Mouse (Mus musculus) hindbrain, embryonic 10.5 days (tissue): Measurements from ENCODE around the gene Lmbrd1. TPM values are rescaled to one million over a fixed set of nuclear protein-coding genes. Genes with fewer than 3 reads are reported as not detected.
"Not testable (repeated sequence)": the region's sequence is repeated elsewhere in the genome, so short reads cannot be mapped to it uniquely, and the experiment has no call there.

Experiments
- DNase-seq: peaks from one replicate; pipeline ENCODE4 v3.0.0-alpha.2; 2017; ENCODE audit warnings: low spot score
- H3K27ac ChIP-seq: fragments of 300-500 bp; sonication (generic); 2 replicates; pipeline ENCODE4 v1.5.1; 2016; ENCODE audit warnings: mild to moderate bottlenecking, moderate library complexity
- H3K27me3 ChIP-seq: fragments of 300-500 bp; sonication (generic); 2 replicates; pipeline ENCODE4 v1.6.1; 2016; ENCODE audit warnings: mild to moderate bottlenecking; ENCODE audit not compliant: poor library complexity, insufficient read depth, severe bottlenecking
- H3K36me3 ChIP-seq: fragments of 300-500 bp; sonication (generic); 2 replicates; pipeline ENCODE4 v1.6.1; 2016; ENCODE audit warnings: mild to moderate bottlenecking, moderate library complexity
- H3K4me1 ChIP-seq: fragments of 300-500 bp; sonication (generic); replicated peaks from 2 replicates; pipeline ENCODE4 v1.6.1; 2016; ENCODE audit warnings: mild to moderate bottlenecking
- H3K4me3 ChIP-seq: fragments of 300-500 bp; sonication (generic); 2 replicates; pipeline ENCODE4 v1.5.1; 2016; ENCODE audit warnings: mild to moderate bottlenecking, moderate library complexity
- H3K9me3 ChIP-seq: fragments of 300-500 bp; sonication (generic); 2 replicates; pipeline ENCODE4 v1.6.1; 2016; ENCODE audit warnings: mild to moderate bottlenecking, moderate library complexity
- WGBS: fragments of 180-500 bp; shearing (Covaris S2); methylation state at CpG from one replicate; pipeline ENCODE4 v1.1.7; 2016; 5-methylcytosine and 5-hydroxymethylcytosine counted together
- polyA plus RNA-seq: library from polyadenylated mRNA; unstranded; fragments of >200 nt; fragmentation: Nextera tagmentation; extraction: Ambion mirVana; gene quantifications from 2 replicates; pipeline ENCODE4 v1.2.1, GENCODE M21; 2016

Lmbrd1 gene
- polyA plus RNA-seq, 1 experiment from 2014 or later, result 26.9 TPM

DNA sequence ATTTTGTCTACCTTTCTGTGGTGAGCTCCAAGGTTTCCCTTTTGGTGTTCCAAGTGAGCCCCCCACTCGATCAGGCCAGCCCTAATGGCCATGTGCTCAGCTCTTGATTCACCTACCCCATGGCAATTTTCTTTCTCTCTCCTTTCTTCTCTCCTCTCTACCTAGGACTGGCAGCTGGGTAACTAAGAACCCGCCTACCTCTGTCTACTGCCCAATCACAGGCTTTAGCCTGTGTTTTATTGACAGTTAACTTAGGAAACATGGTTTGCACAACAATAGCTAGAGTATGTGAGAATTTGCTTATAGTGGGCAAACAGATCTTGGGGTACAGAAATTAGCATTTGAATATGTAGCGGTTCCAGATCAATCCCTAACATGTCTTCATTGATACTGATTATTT lies 62.5 kb downstream of the Lmbrd1 start:
- Histone ChIP-seq H3K9me3 (no peaks in the 10 kb centered on the region), H3K36me3 (0 out of 2 replicates have a peak, but pooled peaks cover 10% of the 10 kb centered on the region), H3K4me1 (peaks cover 4% of the 10 kb centered on the region; the same call in 1 of the 2 replicates), H3K4me3 (no peak overlapping the region), H3K27ac (no peak overlapping the region), H3K27me3 (no peaks in the 10 kb centered on the region)
- WGBS, result 76% methylated on average over 3 of the region's 3 CpGs
- no peak for DNase-seq

DNA sequence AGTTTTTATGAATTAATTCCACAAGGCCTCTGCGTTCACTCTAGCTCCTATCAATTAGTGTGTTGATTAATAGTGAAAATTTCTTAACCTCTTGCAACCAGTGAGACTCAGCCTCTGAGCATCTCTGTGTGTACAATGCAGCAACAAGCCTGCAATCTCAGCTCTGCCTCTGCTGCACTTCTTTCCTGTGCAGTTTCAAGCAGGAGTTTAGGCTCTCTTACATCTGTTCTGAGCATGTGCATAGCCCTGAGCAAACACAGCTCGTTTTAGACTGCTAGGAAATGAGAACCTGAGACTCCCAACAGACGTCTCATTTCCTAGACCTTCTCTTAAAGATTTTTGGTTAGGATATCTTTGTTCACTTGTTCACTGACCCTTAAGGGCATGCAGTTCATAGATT lies 63.1 kb downstream of the Lmbrd1 start:
- no peak overlapping the region for H3K4me3 ChIP-seq
- peaks cover 4% of the 10 kb centered on the region; the same call in 1 of the 2 replicates for H3K4me1 ChIP-seq
- DNase-seq, result no peak
- no peaks in the 10 kb centered on the region for H3K9me3 ChIP-seq
- no peaks in the 10 kb centered on the region for H3K27me3 ChIP-seq
- WGBS, result 54% methylated on average over 3 of the region's 3 CpGs
- 0 out of 2 replicates have a peak, but pooled peaks cover 10% of the 10 kb centered on the region for H3K36me3 ChIP-seq
- 0 out of 2 replicates have a peak overlapping the region, but pooled peaks have one; percentile 30 for H3K27ac ChIP-seq

DNA sequence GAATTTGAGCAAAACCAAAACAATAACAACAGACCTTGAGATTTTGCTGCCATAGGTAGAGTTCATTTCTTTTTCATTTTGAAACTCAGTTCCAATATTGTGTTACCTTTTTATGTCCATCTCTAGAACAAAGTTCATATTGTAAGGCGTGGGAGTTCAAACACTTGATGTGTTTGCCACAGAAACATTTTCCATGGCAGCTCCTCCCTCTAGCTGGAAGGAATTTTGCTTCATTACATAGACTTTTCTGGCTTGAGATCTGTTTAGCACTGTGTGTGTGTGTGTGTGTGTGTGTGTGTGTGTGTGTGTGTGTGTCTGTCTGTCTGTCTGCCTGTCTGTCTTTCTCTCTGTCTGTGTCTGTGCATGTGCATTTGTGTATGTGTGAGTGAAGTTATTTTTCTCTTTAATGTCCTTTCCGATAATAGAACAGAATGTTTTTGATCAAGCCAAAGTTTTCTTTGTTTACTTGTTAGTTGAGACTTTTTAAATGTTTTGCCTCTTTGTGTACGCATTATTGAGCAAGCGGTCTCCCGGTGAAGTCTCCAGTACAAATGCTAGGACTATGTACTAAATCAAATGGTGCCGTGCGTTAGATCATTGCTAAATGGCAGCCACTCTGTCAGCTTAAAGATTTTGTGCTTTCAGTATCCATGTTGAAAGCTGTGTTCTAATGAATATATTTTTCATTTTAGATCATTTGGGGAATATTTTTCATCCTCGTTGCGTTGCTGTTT lies 64.9 kb downstream of the Lmbrd1 start:
- H3K9me3 ChIP-seq, result no peaks in the 10 kb centered on the region
- peaks cover 4% of the 10 kb centered on the region; the same call in 1 of the 2 replicates for H3K4me1 ChIP-seq
- no peak overlapping the region for H3K27ac ChIP-seq
- peaks cover 22% of the 10 kb centered on the region for H3K36me3 ChIP-seq
- H3K4me3 ChIP-seq, result no peak overlapping the region
- no peak for DNase-seq
- no peaks in the 10 kb centered on the region for H3K27me3 ChIP-seq
- 94% methylated on average over 9 of the region's 9 CpGs for WGBS

DNA sequence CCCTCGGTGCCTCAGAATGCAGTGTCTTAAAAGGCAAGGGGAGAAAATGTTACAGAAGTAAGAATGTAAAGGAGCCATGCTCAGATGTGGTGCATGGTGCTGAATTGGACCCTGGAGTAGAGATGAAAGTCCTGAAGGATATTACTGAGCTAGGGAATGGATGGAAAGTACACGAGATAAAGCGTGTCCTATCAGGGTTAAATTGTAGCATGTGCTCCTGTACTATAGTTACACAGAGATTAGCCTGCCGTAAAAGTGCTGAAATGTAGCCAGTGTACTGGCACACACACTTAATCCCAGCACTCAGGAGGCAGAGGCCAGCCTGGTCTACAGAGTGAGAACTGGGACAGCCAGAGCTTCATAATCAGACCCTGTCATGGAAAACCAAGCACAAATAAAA lies 74.3 kb downstream of the Lmbrd1 start:
- no peaks in the 10 kb centered on the region for H3K4me1 ChIP-seq
- WGBS, result 91% methylated on average over 4 of the region's 4 CpGs
- H3K27ac ChIP-seq, result no peak overlapping the region
- no peak for DNase-seq
- H3K27me3 ChIP-seq, result no peaks in the 10 kb centered on the region
- peaks cover 40% of the 10 kb centered on the region for H3K36me3 ChIP-seq
- no peak overlapping the region for H3K4me3 ChIP-seq
- H3K9me3 ChIP-seq, result no peaks in the 10 kb centered on the region

DNA sequence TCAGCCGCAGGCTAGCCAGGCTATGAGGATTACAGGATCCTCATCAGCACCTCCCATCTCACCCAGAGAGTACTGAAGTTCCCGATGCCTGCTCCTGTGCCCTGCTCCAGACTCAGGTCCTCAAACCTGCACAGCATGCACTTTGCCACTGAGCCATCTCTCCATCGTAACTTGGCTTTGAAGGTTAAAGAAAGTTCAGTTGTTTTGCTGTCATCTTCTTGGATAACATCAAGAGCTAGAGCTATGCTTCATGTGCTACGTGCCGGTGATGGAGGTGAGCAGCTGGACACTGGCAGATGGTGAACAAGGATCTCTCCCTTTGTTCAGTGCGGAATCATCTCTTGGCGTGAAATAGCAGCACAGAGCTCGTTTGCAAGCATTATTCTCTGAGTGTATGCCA lies 80.1 kb downstream of the Lmbrd1 start:
- Histone ChIP-seq H3K27me3 (no peaks in the 10 kb centered on the region), H3K4me3 (no peak overlapping the region), H3K4me1 (peaks cover 29% of the 10 kb centered on the region), H3K9me3 (no peaks in the 10 kb centered on the region), H3K36me3 (peaks cover 18% of the 10 kb centered on the region), H3K27ac (no peak overlapping the region)
- 71% methylated on average over 8 of the region's 8 CpGs for WGBS
- no peak for DNase-seq

DNA sequence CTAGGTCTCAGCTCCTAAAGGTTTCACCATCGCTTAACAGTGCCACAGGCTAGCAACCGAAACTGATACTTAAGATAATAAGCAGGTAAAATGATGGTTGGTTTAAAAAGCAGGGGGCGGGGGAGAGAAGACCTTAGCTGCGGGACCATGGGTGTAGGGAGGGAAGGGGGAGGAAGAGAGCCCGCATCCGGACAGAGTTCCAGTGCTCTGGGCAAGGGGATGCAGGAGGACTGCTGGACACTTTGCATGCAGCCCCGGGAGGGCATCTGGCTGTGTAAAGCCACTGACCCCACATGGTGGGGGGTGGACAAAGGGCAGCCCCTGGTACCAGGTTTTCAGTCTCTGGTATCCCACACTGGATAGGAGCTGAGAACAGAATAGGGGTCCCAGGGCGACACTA lies 88.0 kb downstream of the Lmbrd1 start:
- no peaks in the 10 kb centered on the region for H3K9me3 ChIP-seq
- peaks cover 22% of the 10 kb centered on the region; the same call in 1 of the 2 replicates for H3K36me3 ChIP-seq
- no peak overlapping the region for H3K4me3 ChIP-seq
- no peak overlapping the region for H3K27ac ChIP-seq
- peaks cover 7% of the 10 kb centered on the region; the same call in 1 of the 2 replicates for H3K4me1 ChIP-seq
- no peaks in the 10 kb centered on the region for H3K27me3 ChIP-seq
- 69% methylated on average over 8 of the region's 8 CpGs for WGBS
- no peak for DNase-seq

DNA sequence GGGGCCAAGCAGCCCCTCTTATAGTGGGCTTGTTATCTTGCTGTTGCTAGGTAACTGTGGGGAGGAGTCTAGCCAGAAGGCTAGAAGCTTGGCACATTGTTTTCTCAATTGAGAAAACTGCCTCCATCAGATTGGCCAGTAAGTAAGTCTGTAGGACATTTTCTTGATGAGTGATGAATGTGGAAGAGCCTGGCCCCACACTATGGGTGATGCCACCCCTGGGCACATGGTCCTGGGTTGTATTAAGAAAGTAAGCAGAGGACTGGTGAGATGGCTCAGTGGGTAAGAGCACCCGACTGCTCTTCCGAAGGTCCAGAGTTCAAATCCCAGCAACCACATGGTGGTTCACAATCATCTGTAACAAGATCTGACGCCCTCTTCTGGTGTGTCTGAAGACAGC lies 88.8 kb downstream of the Lmbrd1 start:
- H3K4me1 ChIP-seq, H3K9me3 ChIP-seq, H3K4me3 ChIP-seq, H3K27me3 ChIP-seq, DNase-seq, H3K27ac ChIP-seq: not testable (repeated sequence)
- H3K36me3 ChIP-seq, result peaks cover 19% of the 10 kb centered on the region; the same call in 1 of the 2 replicates
- WGBS, result 79% methylated on average over 3 of the region's 3 CpGs

DNA sequence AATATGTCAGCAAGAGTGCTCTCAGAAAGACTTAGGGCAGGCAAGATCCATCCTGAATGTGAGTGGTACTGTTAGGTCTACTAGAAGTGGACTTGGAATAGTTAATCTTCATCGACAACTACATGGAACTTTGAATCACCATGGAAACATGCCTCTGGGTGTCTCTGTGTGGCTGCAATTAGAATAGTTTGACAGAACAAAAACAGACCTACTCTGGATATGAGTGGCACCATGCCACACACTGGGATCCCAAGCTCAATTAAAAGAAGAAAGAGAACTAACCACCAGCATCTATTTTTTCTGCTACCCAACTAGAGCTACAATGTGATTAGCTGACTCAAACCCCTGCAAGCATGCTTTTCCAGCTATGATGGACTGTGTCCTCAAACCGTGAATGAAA lies 95.2 kb downstream of the Lmbrd1 start:
- Histone ChIP-seq H3K4me1 (no peaks in the 10 kb centered on the region), H3K27ac (no peak overlapping the region), H3K27me3 (no peaks in the 10 kb centered on the region), H3K9me3 (no peaks in the 10 kb centered on the region), H3K36me3 (no peaks in the 10 kb centered on the region), H3K4me3 (no peak overlapping the region)
- no peak for DNase-seq
- 76% methylated on average over 2 of the region's 2 CpGs for WGBS

DNA sequence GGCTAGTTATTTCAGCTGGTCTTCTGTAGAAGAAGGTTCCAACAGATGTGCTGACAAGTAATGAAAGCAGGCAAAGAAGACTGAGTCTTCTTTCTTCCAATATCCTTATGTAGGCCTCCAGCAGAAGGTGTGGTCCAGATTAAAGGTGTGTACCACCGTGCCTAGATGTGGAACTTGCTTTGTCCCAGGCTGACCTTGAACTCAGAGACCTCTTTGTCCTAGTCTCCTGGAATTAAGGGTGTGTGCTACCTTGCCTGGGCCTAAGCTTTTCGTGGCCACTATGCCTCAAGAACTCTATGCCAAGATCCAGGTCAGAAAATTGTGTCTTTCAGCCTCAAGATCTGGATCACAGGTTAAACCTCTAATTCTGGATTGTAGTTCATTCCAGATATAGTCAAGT lies 98.1 kb downstream of the Lmbrd1 start:
- 87% methylated on average over 2 of the region's 2 CpGs for WGBS
- H3K4me1 ChIP-seq, result no peaks in the 10 kb centered on the region

DNA sequence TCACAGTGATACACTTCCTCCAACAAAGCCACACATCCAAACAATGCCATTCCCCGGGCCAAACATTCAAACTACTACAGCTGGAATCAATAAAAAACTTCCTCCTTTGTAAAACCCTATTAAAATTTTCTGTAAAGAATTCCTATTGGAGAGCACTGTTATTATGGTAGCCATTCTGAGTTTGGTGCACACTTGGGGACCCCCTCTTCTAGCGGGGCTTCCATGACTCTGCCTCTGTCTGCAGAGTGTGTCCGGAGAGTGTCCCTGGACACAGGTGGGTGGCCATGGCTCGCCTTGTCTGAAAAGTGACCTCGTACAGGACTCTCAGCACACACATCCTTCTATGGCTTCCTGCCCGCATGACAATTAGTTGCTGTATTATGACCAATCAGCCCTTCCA lies 114.7 kb downstream of the Lmbrd1 start:
- no peaks in the 10 kb centered on the region for H3K27me3 ChIP-seq
- H3K4me1 ChIP-seq, result no peaks in the 10 kb centered on the region
- no peak overlapping the region for H3K27ac ChIP-seq
- DNase-seq, result no peak
- WGBS, result 90% methylated on average over 6 of the region's 6 CpGs
- H3K4me3 ChIP-seq, result no peak overlapping the region
- H3K36me3 ChIP-seq, result no peaks in the 10 kb centered on the region
- H3K9me3 ChIP-seq, result no peaks in the 10 kb centered on the region

More for the DNA sequence above, 98.1 kb downstream of the Lmbrd1 start:
- H3K36me3 ChIP-seq, result no peaks in the 10 kb centered on the region
- H3K9me3 ChIP-seq, result no peaks in the 10 kb centered on the region
- no peak overlapping the region for H3K27ac ChIP-seq
- H3K4me3 ChIP-seq, result no peak overlapping the region
- no peaks in the 10 kb centered on the region for H3K27me3 ChIP-seq
- DNase-seq, result no peak

DNA sequence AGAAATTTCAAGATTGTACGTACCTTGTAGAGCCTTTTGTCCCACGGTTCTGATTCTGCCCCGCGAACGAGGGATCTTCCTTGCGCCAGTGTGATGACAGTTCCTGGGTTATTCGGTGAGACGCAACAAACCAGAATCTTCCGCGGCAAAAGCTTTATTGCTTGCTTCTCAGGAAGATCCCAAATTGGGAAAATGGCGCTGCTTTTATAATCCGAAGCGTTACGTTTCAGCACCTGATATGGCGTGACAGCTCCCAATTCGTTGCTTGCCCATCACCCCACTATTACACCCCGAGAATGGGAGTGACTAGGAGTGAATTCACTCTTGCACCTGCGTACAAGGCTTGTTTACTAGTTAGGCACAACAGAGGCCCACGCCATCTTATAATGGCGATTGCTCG lies 129.5 kb downstream of the Lmbrd1 start:
- not testable (repeated sequence) for H3K4me1 ChIP-seq, H3K4me3 ChIP-seq, H3K36me3 ChIP-seq, H3K27ac ChIP-seq, DNase-seq, H3K9me3 ChIP-seq, H3K27me3 ChIP-seq
- 95% methylated on average over 21 of the region's 21 CpGs for WGBS
